Mouse (Mus musculus): Measurements from ENCODE around the gene Speer4e.
"Not testable (repeated sequence)": the region's sequence is repeated elsewhere in the genome, so short reads cannot be mapped to it uniquely, and the experiment has no call there.

DNA sequence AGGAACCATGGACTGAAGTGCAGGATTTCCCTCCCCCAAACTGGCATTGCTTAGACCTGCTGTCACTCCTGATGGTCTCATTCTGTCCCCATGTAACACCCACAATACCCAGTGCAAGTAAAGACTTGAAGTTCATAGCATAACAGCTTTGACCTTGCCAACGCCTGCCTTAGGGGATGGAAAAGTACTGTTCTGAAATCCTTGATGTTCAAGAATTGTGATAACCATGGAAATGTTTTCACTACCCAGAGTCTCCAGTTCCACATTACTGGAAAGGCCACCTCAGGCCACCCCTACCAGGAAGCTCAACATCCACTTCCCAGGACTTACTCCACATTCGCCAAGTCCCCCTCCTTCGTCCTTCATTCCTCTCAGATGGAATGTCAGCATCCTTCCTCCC is 23.9 kb downstream of the Speer4e start:
- not testable (repeated sequence) for TF ChIP-seq MAX (IDR thresholded peaks at IDR 0.05); CTCF (IDR thresholded peaks at IDR 0.05; ENCODE audit: control insufficient read depth, insufficient read depth, insufficient read length)

Measured in C2C12 (cell line).